Mouse (Mus musculus) liver, postnatal 0 days (tissue): Measurements from ENCODE around the gene Hopx.

Source experiments
- CTCF ChIP-seq: sonication (generic); IDR thresholded peaks from 2 replicates; pipeline ENCODE4 v1.5.1; 2016; ENCODE audit warnings: antibody characterized with exemption, low read depth
- EP300 ChIP-seq: IDR thresholded peaks from 2 replicates; pipeline ENCODE4 v1.6.1; 2016; ENCODE audit warnings: antibody characterized with exemption, low read depth, mild to moderate bottlenecking

DNA sequence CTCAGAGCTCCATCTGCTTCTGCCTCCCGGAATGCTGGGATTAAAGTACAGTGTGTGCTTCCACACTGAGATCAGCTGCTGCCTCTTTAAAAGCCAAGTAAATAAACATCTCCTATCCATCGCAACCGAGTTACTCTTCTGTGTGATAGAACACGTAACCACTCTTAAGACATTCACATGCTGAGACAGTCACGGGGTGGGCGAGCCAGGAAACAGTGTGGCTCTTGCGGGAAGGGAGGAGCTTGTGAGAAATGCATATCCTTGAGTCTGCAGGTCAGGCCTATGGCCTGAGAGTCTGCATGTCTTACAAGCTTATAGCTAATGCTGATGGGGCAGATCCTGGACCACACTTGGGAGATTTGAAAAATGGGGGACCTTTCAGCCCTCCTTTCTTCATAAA lies 28.4 kb downstream of the Hopx start:
- TF ChIP-seq CTCF (no peak), EP300 (no peak)
